Mouse (Mus musculus) lung, embryonic 16.5 days (tissue): Measurements from ENCODE around the gene Olfm1. TPM values are rescaled to one million over a fixed set of nuclear protein-coding genes. Genes with fewer than 3 reads are reported as not detected.

Experiments
- ATAC-seq: fragments of 200-750 bp; cut with Nextera tagmentation; 2 replicates; pipeline ENCODE4 v1.8.0; 2017; ENCODE audit warnings: low read depth, mild to moderate bottlenecking, moderate library complexity
- H3K27ac ChIP-seq: fragments of 300-500 bp; sonication (generic); 2 replicates; pipeline ENCODE4 v1.5.1; 2014; ENCODE audit warnings: mild to moderate bottlenecking, control low read depth, low read length
- H3K27me3 ChIP-seq: fragments of 300-500 bp; sonication (generic); 2 replicates; pipeline ENCODE4 v1.6.1; 2014; ENCODE audit warnings: low read depth, low read length, mixed read lengths; ENCODE audit not compliant: control insufficient read depth, insufficient read depth
- H3K36me3 ChIP-seq: fragments of 300-500 bp; sonication (generic); 2 replicates; pipeline ENCODE4 v1.6.1; 2014; ENCODE audit warnings: low read length; ENCODE audit not compliant: control insufficient read depth, insufficient read depth
- H3K4me1 ChIP-seq: fragments of 300-500 bp; sonication (generic); replicated peaks from 2 replicates; pipeline ENCODE4 v1.6.1; 2014; ENCODE audit warnings: low read length, mixed read lengths; ENCODE audit not compliant: control insufficient read depth, insufficient read depth
- H3K4me2 ChIP-seq: fragments of 300-500 bp; sonication (generic); 2 replicates; pipeline ENCODE4 v1.6.1; 2014; ENCODE audit warnings: low read depth, low read length, control low read depth
- H3K4me3 ChIP-seq: fragments of 300-500 bp; sonication (generic); 2 replicates; pipeline ENCODE4 v1.5.1; 2014; ENCODE audit warnings: mild to moderate bottlenecking, low read length, control low read depth
- H3K9ac ChIP-seq: fragments of 300-500 bp; sonication (generic); 2 replicates; pipeline ENCODE4 v1.6.1; 2014; ENCODE audit warnings: low read length, control low read depth
- H3K9me3 ChIP-seq: fragments of 300-500 bp; sonication (generic); 2 replicates; pipeline ENCODE4 v1.6.1; 2016; ENCODE audit warnings: low read length; ENCODE audit not compliant: control insufficient read depth
- WGBS: fragments of 180-500 bp; shearing (Covaris S2); extraction: QIAGEN DNeasy Blood & Tissue Kit; methylation state at CpG from one replicate; pipeline ENCODE4 v1.1.7; 2014; 5-methylcytosine and 5-hydroxymethylcytosine counted together
- polyA plus RNA-seq: library from polyadenylated mRNA; unstranded; fragments of >200 nt; fragmentation: Nextera tagmentation; extraction: Ambion mirVana; gene quantifications from 2 replicates; pipeline ENCODE4 v1.2.1, GENCODE M21; 2015

The Olfm1 gene
- polyA plus RNA-seq, 1 experiment from 2014 or later: 9.2 TPM

DNA sequence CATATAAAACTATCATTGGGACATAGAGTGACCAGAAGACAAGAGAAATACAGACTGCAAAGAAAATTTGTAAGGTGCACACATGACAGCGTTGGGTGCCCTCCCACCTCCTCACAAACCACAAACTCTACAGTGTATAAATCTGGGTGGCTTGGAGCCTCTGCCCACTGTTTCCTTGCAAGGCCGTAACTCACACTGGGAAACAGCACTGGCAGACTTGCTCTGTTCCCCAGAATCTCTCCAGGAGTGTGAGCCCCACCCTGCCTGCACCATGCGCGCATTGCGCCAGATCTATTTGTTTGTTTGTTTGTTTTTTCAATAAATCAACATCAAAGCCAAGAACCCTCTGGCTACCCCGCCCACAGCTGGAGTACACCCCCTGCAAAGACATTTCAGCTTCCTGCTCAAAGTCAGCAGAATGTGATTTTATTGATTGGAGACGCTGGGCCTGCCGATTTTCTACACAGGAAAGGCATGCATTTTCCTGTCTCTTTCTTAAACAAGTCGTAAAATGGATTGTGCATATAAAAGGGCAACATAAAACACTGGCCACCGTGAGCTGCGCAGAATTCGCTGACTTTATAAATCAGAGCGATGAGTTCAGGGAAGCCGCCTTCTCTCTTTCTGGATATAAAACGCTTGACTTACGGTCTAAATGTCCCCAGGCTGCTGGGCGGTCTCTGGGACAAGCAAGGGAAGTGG lies 48.9 kb downstream of the Olfm1 start:
- WGBS: 64% methylated on average over 17 of the region's 17 CpGs
- no peaks in the 10 kb centered on the region for H3K9me3 ChIP-seq
- ATAC-seq: no peak
- no peak overlapping the region for H3K4me2 ChIP-seq
- H3K4me1 ChIP-seq: no peaks in the 10 kb centered on the region
- no peak overlapping the region for H3K9ac ChIP-seq
- H3K27me3 ChIP-seq: no peaks in the 10 kb centered on the region
- H3K36me3 ChIP-seq: no peaks in the 10 kb centered on the region
- no peak overlapping the region for H3K27ac ChIP-seq
- H3K4me3 ChIP-seq: no peak overlapping the region

DNA sequence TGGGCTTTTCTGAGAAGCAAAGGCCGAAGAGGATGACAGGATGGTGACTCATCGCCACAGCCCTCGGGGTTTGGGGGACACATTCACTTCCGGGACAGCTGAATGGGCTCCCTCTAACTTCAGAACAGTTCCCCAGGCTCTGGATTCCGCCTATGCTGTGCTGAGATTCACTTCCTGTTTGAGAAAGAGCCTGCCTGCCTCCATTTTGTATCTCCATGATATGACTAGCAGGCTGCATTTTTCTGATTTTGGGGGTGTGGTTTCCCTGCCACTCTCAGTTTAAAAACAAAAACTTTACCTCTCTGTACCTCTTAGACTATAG lies 49.4 kb downstream of the Olfm1 start:
- Histone ChIP-seq H3K4me3 (no peak overlapping the region), H3K4me2 (no peak overlapping the region), H3K27ac (no peak overlapping the region), H3K36me3 (no peaks in the 10 kb centered on the region), H3K27me3 (no peaks in the 10 kb centered on the region), H3K4me1 (no peaks in the 10 kb centered on the region), H3K9ac (no peak overlapping the region), H3K9me3 (no peaks in the 10 kb centered on the region)
- 53% methylated on average over 5 of the region's 5 CpGs for WGBS
- no peak for ATAC-seq

DNA sequence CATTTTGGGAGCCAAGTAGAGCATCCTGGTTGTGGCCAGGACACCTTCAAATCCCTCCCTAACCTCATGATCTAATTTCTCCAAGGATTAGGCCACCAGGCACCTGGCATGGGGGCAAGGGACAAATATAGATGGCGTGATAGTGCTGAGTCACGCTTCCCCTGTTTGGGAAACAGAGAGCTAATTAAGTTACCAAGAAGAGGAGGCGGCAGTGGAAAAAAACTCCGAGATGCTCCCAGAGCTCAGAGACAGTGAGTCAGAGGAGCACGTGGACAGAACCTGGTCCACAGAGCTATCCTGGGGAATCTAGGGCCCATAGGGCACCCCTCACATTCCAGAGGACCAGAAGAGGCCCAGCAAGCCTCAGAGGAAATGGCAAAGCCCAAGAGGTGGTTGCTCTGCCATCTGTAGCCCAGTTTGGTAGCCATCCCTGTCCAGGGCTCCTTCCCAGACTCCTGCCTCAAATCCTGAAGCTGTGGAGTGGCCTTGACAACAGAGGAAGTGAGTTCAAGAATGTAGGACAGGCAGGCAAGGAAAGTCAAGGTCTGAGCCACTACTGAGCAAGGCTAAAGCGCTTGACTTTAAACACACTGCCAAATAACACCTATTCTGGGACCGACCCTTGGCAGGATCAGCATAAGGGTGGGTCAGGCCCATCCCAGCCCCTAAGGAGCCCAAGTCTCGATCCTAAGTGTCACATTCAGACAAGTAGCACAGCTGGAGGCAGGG lies 52.0 kb downstream of the Olfm1 start:
- H3K4me2 ChIP-seq: no peak overlapping the region
- H3K4me3 ChIP-seq: no peak overlapping the region
- no peak for ATAC-seq
- H3K4me1 ChIP-seq: no peaks in the 10 kb centered on the region
- no peaks in the 10 kb centered on the region for H3K9me3 ChIP-seq
- WGBS: 57% methylated on average over 8 of the region's 8 CpGs
- no peak overlapping the region for H3K27ac ChIP-seq
- H3K27me3 ChIP-seq: no peaks in the 10 kb centered on the region
- H3K9ac ChIP-seq: no peak overlapping the region
- no peaks in the 10 kb centered on the region for H3K36me3 ChIP-seq

GRCm38 (mm10) chr2:28246110-28246653 lies 53.4 kb downstream of the Olfm1 start:
- Histone ChIP-seq H3K27ac (no peak overlapping the region), H3K9me3 (no peaks in the 10 kb centered on the region), H3K36me3 (no peaks in the 10 kb centered on the region), H3K4me1 (no peaks in the 10 kb centered on the region), H3K4me2 (no peak overlapping the region), H3K27me3 (no peaks in the 10 kb centered on the region), H3K9ac (no peak overlapping the region), H3K4me3 (no peak overlapping the region)
- no peak for ATAC-seq
- WGBS: 74% methylated on average over 5 of the region's 5 CpGs

DNA sequence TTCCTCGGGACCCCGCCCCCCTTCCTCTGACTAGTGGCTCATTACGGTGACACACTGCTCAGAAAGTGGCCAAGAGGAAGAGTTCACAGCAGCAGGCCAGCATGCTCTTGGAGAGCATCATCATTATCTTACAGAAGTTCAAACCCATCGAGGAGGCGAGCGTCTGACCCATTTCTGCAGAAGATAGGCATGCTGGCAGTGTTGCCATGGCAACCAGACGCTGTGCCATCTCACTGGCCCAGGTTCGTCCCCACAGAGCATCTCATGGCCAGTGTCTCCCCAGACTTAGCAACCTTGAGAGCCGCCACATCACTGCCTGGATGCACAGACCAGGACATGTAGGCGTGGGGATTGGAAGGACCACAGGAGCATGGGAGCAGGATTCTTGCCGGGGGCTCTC lies 54.3 kb downstream of the Olfm1 start:
- H3K27ac ChIP-seq: no peak overlapping the region
- no peak for ATAC-seq
- H3K9ac ChIP-seq: no peak overlapping the region
- no peak overlapping the region for H3K4me2 ChIP-seq
- H3K4me1 ChIP-seq: no peaks in the 10 kb centered on the region
- WGBS: 73% methylated on average over 11 of the region's 11 CpGs
- H3K4me3 ChIP-seq: no peak overlapping the region
- H3K9me3 ChIP-seq: no peaks in the 10 kb centered on the region
- H3K27me3 ChIP-seq: no peaks in the 10 kb centered on the region
- H3K36me3 ChIP-seq: no peaks in the 10 kb centered on the region

GRCm38 (mm10) chr2:28252554-28252953 lies 59.8 kb downstream of the Olfm1 start:
- Histone ChIP-seq H3K9me3 (no peaks in the 10 kb centered on the region), H3K9ac (no peak overlapping the region), H3K4me3 (no peak overlapping the region), H3K27ac (no peak overlapping the region), H3K4me2 (no peak overlapping the region), H3K27me3 (no peaks in the 10 kb centered on the region), H3K36me3 (no peaks in the 10 kb centered on the region), H3K4me1 (no peaks in the 10 kb centered on the region)
- no peak for ATAC-seq
- 71% methylated on average over 4 of the region's 4 CpGs for WGBS

DNA sequence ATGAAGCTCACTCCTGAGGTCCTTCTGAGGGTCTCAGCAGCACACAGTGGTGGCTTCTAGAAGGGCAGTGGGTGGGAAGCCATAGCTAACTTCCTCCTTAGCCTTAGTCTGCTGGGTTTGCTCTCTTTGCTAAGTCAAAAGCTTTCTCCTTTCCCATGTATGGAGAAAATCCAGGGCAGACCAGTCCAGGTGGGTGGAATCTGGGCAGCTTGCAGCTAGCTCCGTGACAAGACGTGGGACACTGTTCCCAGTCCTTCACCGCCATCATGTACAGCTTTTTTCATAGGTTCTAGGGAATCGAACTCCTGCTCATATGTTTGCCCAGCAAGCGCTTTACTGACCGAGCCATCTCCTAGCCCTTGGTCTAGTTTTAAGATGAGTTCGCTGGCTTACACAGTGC lies 63.2 kb downstream of the Olfm1 start:
- no peak overlapping the region for H3K27ac ChIP-seq
- H3K4me1 ChIP-seq: no peaks in the 10 kb centered on the region
- no peak overlapping the region for H3K9ac ChIP-seq
- H3K4me2 ChIP-seq: no peak overlapping the region
- H3K4me3 ChIP-seq: no peak overlapping the region
- H3K9me3 ChIP-seq: no peaks in the 10 kb centered on the region
- no peak for ATAC-seq
- H3K36me3 ChIP-seq: no peaks in the 10 kb centered on the region
- H3K27me3 ChIP-seq: no peaks in the 10 kb centered on the region
- WGBS: 84% methylated on average over 7 of the region's 7 CpGs

GRCm38 (mm10) chr2:28261438-28261837 lies 68.6 kb downstream of the Olfm1 start:
- Histone ChIP-seq H3K36me3 (no peaks in the 10 kb centered on the region), H3K4me3 (no peak overlapping the region), H3K27ac (no peak overlapping the region), H3K4me1 (no peaks in the 10 kb centered on the region), H3K9me3 (no peaks in the 10 kb centered on the region), H3K4me2 (no peak overlapping the region), H3K27me3 (no peaks in the 10 kb centered on the region), H3K9ac (no peak overlapping the region)
- ATAC-seq: no peak
- WGBS: 42% methylated on average over 3 of the region's 3 CpGs

GRCm38 (mm10) chr2:28267776-28268275 lies 75.0 kb downstream of the Olfm1 start:
- no peak for ATAC-seq

More at GRCm38 (mm10) chr2:28267776-28268275, 75.0 kb downstream of the Olfm1 start:
- H3K9ac ChIP-seq: no peak overlapping the region
- H3K27ac ChIP-seq: no peak overlapping the region
- H3K4me1 ChIP-seq: peaks cover 3% of the 10 kb centered on the region
- no peak overlapping the region for H3K4me2 ChIP-seq
- no peaks in the 10 kb centered on the region for H3K36me3 ChIP-seq
- H3K27me3 ChIP-seq: no peaks in the 10 kb centered on the region
- WGBS: 85% methylated on average over 3 of the region's 3 CpGs
- H3K4me3 ChIP-seq: no peak overlapping the region
- no peaks in the 10 kb centered on the region for H3K9me3 ChIP-seq
